Mouse (Mus musculus) heart, postnatal 0 days (tissue): ENCODE data around the gene Soat2. TPM values are rescaled to one million over a fixed set of nuclear protein-coding genes. Genes with fewer than 3 reads are reported as not detected.
"Not testable (repeated sequence)": the region's sequence is repeated elsewhere in the genome, so short reads cannot be mapped to it uniquely, and the experiment has no call there.

ENCODE experiments used
- ATAC-seq: fragments of 200-750 bp; cut with Nextera tagmentation; 2 replicates; pipeline ENCODE4 v1.8.0; 2017; ENCODE audit warnings: low read depth, moderate number of reproducible peaks, moderate library complexity; ENCODE audit not compliant: insufficient read depth
- DNase-seq: peaks from one replicate; pipeline ENCODE4 v3.0.0-alpha.2; 2016; ENCODE audit warnings: low spot score
- H3K27ac ChIP-seq: fragments of 300-500 bp; sonication (generic); 2 replicates; pipeline ENCODE4 v1.5.1; 2014; ENCODE audit warnings: low read depth, mild to moderate bottlenecking
- H3K27me3 ChIP-seq: fragments of 300-500 bp; sonication (generic); 2 replicates; pipeline ENCODE4 v1.6.1; 2014; ENCODE audit warnings: low read length, mixed read lengths; ENCODE audit not compliant: control insufficient read depth, insufficient read depth
- H3K36me3 ChIP-seq: fragments of 300-500 bp; sonication (generic); replicated peaks from 2 replicates; pipeline ENCODE4 v1.6.1; 2014; ENCODE audit warnings: low read length, mixed read lengths; ENCODE audit not compliant: control insufficient read depth, insufficient read depth
- H3K4me1 ChIP-seq: fragments of 300-500 bp; sonication (generic); 2 replicates; pipeline ENCODE4 v1.6.1; 2014; ENCODE audit warnings: antibody characterized with exemption; ENCODE audit not compliant: control insufficient read depth, insufficient read depth
- H3K4me2 ChIP-seq: fragments of 300-500 bp; sonication (generic); 2 replicates; pipeline ENCODE4 v1.6.1; 2014; ENCODE audit warnings: low read depth, mild to moderate bottlenecking, low read length, moderate library complexity
- H3K4me3 ChIP-seq: fragments of 300-500 bp; sonication (generic); 2 replicates; pipeline ENCODE4 v1.5.1; 2014; ENCODE audit warnings: low read depth, low read length
- H3K9ac ChIP-seq: fragments of 300-500 bp; sonication (generic); replicated peaks from 2 replicates; pipeline ENCODE4 v1.6.1; 2014; ENCODE audit warnings: low read depth, low read length, mixed read lengths
- H3K9me3 ChIP-seq: fragments of 300-500 bp; sonication (generic); replicated peaks from 2 replicates; pipeline ENCODE4 v1.6.1; 2016; ENCODE audit warnings: low read length; ENCODE audit not compliant: control insufficient read depth
- CTCF ChIP-seq: IDR thresholded peaks from 2 replicates; pipeline ENCODE4 v1.5.1; 2016; ENCODE audit warnings: antibody characterized with exemption, control low read depth, low read depth
- EP300 ChIP-seq: IDR thresholded peaks from 2 replicates; pipeline ENCODE4 v1.6.1; 2016; ENCODE audit warnings: antibody characterized with exemption, low read depth
- WGBS: fragments of 180-500 bp; shearing (Covaris S2); extraction: QIAGEN DNeasy Blood & Tissue Kit; methylation state at CpG from one replicate; pipeline ENCODE4 v1.1.7; 2014; 5-methylcytosine and 5-hydroxymethylcytosine counted together
- polyA plus RNA-seq: library from polyadenylated mRNA; unstranded; fragments of >200 nt; fragmentation: Nextera tagmentation; extraction: Ambion mirVana; gene quantifications from 2 replicates; pipeline ENCODE4 v1.2.1, GENCODE M21; 2015
- total RNA-seq: library from RNA; depleted of rRNA; stranded (reverse); fragments of >200 nt; gene quantifications from 2 replicates; pipeline ENCODE4 v1.2.3, GENCODE M21; 2014; ENCODE audit warnings: low replicate concordance

The Soat2 gene
- total and polyA plus RNA-seq, 2 experiments from 2014 or later, result 0.14 TPM; not detected in 1

DNA sequence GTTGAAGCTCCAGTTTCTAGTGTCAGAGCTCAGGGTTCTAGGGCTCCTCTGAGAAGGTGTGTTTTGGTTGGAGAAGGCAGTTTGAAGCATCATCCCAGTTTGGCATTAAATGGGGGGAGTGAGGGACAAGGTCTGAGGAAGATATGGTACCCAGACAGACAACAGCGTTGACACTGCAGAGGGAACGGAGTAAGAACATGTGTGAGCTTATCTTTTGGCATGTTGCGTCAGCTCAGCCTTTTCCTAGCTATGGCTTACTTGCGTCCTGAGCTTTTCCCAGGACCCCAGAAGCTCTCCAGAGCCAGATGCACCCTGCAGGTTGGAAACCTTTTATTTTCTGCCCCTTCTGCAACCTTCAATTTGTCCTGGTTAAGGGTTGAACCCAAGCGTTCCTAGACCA is 4.2 kb upstream of the Soat2 start:
- Histone ChIP-seq H3K4me2 (no peak overlapping the region), H3K27ac (no peak overlapping the region), H3K9ac (no peak overlapping the region), H3K4me3 (no peak overlapping the region), H3K36me3 (no peaks in the 10 kb centered on the region), H3K4me1 (peaks cover 4% of the 10 kb centered on the region; the same call in 1 of the 2 replicates), H3K9me3 (no peaks in the 10 kb centered on the region), H3K27me3 (peaks cover 25% of the 10 kb centered on the region)
- TF ChIP-seq EP300 (no peak), CTCF (no peak)
- DNase-seq (no peak), ATAC-seq (no peak)
- 63% methylated on average over 5 of the region's 5 CpGs for WGBS

DNA sequence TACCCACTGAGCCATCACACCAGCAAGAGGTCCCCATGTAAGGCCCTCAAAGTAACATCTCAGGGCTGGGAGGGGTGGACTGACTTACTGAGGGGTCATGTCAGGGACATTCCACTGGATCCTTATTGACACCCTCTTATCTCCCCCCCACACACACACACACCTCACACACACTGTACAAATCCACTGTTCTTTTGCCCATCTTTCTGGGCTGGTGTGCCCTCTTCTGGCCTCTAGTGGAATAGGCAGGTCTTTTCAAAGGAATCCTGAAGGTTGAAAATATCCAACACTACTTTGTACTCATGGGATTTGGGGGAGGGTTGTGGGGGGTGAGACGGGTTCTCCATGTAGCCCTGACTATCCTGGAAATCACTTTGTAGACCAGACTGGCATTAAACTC is 3.4 kb upstream of the Soat2 start:
- TF ChIP-seq CTCF (peak; percentile 83), EP300 (no peak)
- Histone ChIP-seq H3K27me3 (peaks cover 25% of the 10 kb centered on the region), H3K4me1 (peaks cover 4% of the 10 kb centered on the region; the same call in 1 of the 2 replicates), H3K36me3 (no peaks in the 10 kb centered on the region), H3K9ac (no peak overlapping the region), H3K4me3 (no peak overlapping the region), H3K4me2 (no peak overlapping the region), H3K27ac (no peak overlapping the region), H3K9me3 (no peaks in the 10 kb centered on the region)
- DNase-seq (peak; percentile 69), ATAC-seq (peak; percentile 68; the same call in 1 of the 2 replicates)
- 0% methylated on average over 1 of the region's 1 CpGs for WGBS

DNA sequence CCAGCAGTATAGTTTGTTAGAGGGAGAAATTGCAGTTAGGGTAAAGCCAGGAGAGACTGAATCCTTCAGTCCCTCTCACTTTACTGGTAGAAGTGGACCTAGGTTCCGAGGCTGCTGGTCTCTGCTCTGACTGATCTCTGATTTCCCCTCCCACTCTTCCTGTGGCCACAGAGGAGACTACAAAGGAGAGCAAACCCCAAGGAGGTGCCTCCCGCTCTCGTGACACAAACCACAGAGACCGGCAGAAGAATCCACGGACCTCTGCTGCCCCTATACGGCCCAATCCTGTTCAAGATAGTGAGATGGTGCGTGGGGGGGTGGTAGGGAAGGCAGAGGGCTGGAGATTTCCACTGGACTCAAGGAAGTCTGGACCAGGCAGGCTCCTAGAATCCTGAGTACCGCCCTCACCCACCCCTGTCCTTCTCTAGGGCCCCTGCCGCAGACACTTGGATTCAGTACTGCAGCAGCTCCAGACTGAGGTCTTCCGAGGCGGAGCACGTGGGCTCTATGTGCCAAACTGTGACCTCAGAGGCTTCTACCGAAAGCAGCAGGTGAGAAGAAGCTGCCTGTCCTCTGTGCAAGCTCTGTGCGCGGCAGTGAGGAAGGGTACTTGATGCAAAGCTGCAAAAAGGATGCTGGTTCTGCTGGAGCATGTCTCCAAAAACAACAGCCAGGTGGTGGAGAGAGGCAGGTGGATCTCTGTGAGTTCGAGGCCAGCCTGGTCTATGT is 2.5 kb upstream of the Soat2 start:
- Histone ChIP-seq H3K36me3 (no peaks in the 10 kb centered on the region), H3K9me3 (no peaks in the 10 kb centered on the region), H3K27me3 (peaks cover 25% of the 10 kb centered on the region), H3K4me3 (no peak overlapping the region), H3K27ac (no peak overlapping the region), H3K4me2 (no peak overlapping the region), H3K4me1 (peaks cover 4% of the 10 kb centered on the region; the same call in 1 of the 2 replicates), H3K9ac (no peak overlapping the region; the same call in 1 of the 2 replicates)
- ATAC-seq (no peak), DNase-seq (no peak)
- no peak for TF ChIP-seq EP300
- TF ChIP-seq CTCF, result no peak
- WGBS, result 54% methylated on average over 16 of the region's 16 CpGs

GRCm38 (mm10) chr15:102149561-102149960 is 765 bp upstream of the Soat2 start:
- peaks cover 16% of the 10 kb centered on the region for H3K27me3 ChIP-seq
- DNase-seq, result no peak
- WGBS, result 72% methylated on average over 4 of the region's 4 CpGs

DNA sequence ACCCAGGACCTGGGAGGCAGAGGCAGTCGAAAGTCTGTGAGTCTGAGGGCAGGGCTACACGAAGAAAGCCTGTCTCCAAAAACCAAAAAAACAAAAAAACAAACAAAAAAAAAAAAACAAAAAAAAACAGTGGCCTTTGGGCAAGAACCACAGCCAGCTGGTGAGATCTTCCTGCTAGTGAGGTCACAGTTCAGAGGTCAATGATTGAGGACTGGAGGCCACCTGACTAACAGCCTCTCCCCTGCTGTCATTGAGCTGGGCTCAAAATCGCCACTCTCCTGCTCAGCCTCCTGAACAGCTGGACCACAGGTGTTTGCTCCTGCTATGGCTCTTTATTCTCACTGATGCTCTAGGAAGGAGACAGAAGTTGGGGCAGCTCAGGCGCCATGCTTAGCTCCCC is 2.3 kb downstream of the Soat2 start:
- H3K4me3 ChIP-seq, result no peak overlapping the region
- no peak overlapping the region for H3K9ac ChIP-seq
- H3K27me3 ChIP-seq, result 0 out of 2 replicates have a peak, but pooled peaks cover 2% of the 10 kb centered on the region
- no peak for DNase-seq
- H3K9me3 ChIP-seq, result no peaks in the 10 kb centered on the region
- ATAC-seq, result no peak
- 0 out of 2 replicates have a peak, but pooled peaks cover 3% of the 10 kb centered on the region for H3K4me1 ChIP-seq
- no peaks in the 10 kb centered on the region for H3K36me3 ChIP-seq
- TF ChIP-seq CTCF (no peak), EP300 (no peak)
- no peak overlapping the region for H3K4me2 ChIP-seq
- no peak overlapping the region for H3K27ac ChIP-seq
- WGBS, result 58% methylated on average over 4 of the region's 4 CpGs

More at GRCm38 (mm10) chr15:102149561-102149960, 765 bp upstream of the Soat2 start:
- no peak overlapping the region for H3K27ac ChIP-seq
- H3K4me2 ChIP-seq, result no peak overlapping the region
- TF ChIP-seq EP300 (no peak), CTCF (no peak)
- ATAC-seq, result no peak
- no peaks in the 10 kb centered on the region for H3K36me3 ChIP-seq
- peaks cover 2% of the 10 kb centered on the region; the same call in 1 of the 2 replicates for H3K4me1 ChIP-seq
- no peak overlapping the region for H3K4me3 ChIP-seq
- H3K9ac ChIP-seq, result no peak overlapping the region
- H3K9me3 ChIP-seq, result no peaks in the 10 kb centered on the region

DNA sequence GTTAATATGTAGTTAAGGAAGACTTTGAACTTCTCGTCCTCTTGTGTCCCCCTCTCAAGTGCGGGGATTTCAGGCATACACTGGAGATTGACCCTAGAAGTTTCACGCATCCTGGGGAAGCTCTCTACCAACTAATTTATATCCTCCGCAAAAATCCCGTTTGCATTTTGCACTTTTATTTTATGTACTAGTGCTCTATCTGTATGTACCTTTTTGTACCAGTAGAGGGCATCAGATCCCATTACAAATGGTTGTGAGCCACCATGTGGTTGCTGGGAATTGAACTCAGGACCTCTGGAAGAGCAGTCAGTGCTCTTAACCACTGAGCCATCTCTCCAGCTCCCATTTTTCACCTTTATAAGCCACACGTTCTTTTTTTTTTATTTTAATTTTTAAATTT is 4.7 kb downstream of the Soat2 start:
- not testable (repeated sequence) for H3K9me3 ChIP-seq, H3K9ac ChIP-seq, H3K4me2 ChIP-seq, H3K27me3 ChIP-seq, H3K36me3 ChIP-seq, H3K27ac ChIP-seq, DNase-seq, H3K4me3 ChIP-seq, ATAC-seq, H3K4me1 ChIP-seq
- 87% methylated on average over 6 of the region's 6 CpGs for WGBS
